Mouse (Mus musculus) liver (tissue): ENCODE measurements around the gene Olfr1392.
"Not testable (repeated sequence)": the region's sequence is repeated elsewhere in the genome, so short reads cannot be mapped to it uniquely, and the experiment has no call there.

Experiments used
- DNase-seq: peaks from one replicate; pipeline ENCODE4 v3.0.0-alpha.2; 2020; ENCODE audit warnings: mixed read lengths

The Olfr1392 gene

DNA sequence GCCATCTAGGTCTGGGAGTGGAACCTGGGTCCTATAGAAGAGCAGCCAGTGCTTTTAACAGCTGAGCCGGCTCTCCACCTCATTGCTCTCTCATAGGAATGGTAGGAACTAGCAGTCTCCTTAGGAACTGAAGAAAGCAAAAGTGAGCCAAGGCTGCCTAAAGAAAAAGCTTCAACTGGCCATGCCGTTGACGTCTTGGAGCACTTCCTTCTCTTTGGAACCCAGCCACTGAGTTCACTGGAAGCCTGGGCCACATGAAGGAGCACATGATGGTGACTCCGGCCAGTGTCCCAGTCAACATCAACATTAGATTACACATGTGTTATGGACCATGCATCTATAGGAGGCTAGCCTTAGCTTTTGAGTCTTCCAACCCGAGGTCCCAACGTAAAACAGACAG lies 32.0 kb upstream of the Olfr1392 start:
- no peak for DNase-seq

GRCm38 (mm10) chr11:49259296-49259695 lies 25.8 kb upstream of the Olfr1392 start:
- no peak for DNase-seq

- no peak for DNase-seq
Observed at GRCm38 (mm10) chr11:49259829-49260228, 25.3 kb upstream of the Olfr1392 start.

DNA sequence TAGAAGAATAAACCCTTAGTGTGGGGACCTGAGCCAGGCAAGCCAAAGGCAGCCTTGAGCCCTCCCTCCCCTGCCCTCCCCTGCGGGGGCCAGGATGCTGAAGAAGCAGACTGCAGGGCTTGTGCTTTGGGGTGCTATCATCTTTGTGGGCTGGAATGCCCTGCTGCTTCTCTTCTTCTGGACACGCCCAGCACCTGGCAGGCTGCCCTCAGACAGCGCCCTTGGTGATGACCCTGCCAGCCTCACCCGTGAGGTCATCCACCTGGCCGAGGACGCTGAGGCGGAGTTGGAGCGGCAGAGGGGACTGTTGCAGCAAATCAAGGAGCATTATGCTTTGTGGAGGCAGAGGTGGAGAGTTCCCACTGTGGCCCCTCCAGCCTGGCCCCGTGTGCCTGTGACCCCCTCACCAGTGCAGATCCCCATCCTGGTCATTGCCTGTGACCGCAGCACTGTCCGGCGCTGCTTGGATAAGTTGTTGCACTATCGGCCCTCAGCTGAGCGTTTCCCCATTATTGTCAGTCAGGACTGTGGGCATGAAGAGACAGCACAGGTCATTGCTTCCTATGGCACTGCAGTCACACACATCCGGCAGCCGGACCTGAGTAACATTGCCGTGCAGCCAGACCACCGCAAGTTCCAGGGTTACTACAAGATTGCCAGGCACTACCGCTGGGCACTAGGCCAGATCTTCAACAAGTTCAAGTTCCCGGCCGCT lies 24.3 kb upstream of the Olfr1392 start:
- DNase-seq: no peak

GRCm38 (mm10) chr11:49261313-49261855 lies 23.7 kb upstream of the Olfr1392 start:
- no peak for DNase-seq

- DNase-seq: no peak
Observed at GRCm38 (mm10) chr11:49262286-49262685, 22.8 kb upstream of the Olfr1392 start.

GRCm38 (mm10) chr11:49263149-49263548 lies 21.9 kb upstream of the Olfr1392 start:
- no peak for DNase-seq

DNA sequence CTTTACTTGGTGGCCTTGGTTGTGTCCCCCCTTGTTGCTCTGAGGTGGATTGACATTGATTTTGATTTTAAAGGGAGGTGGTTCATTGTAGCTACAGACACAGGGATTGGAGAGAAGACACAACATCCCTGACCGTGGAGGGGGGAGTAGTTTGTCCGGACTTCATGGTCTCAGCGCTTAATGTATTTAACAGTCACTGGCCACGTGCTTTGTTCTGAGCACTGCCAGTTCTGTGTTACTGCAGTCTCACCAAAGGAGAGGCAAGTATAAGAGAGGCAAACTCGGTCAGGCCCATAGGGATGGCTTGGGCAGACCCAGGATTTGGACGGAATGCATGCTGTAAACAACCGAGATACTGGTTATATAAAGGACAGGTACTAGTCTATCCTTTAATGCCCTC lies 21.0 kb upstream of the Olfr1392 start:
- no peak for DNase-seq

DNA sequence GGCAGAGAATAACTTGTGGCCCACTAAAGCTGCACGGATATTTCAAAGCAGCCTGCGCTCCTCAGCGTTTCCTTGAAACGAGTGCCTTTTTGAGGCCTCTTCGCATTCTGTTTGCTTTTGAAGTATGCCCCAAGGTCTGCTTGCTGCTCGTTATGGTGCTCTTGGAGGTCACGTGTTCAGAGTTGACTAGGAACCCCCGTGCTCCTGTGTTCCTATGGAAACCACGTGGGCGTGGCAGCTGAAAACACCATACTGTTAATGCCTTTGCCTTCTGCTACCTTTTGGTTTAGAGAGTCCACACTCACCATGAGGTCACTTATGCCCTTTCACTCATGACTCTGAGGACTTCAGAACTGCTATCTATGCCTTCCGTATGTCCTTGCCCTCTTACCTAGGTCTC lies 20.5 kb upstream of the Olfr1392 start:
- no peak for DNase-seq

DNA sequence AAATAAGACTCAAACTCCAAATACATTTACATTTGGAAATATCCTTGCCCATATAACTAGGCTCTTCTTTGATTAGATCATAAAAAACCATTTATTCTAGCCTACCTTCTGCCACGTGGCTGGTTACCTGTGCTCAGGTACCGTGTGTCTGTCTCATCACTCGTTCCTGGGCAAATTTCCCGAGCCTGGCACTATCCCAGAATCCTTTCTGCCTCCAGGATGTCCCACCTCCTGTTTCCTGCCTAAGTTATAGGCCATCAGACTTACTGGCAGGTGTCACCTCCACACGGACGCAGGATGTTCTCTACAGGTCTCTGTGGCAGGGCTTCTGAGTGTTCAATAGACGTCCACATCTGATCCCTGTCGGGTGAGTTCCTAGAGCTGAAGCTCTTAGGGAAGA lies 20.0 kb upstream of the Olfr1392 start:
- no peak for DNase-seq

- no peak for DNase-seq
Observed at GRCm38 (mm10) chr11:49266671-49267070, 18.4 kb upstream of the Olfr1392 start.

DNA sequence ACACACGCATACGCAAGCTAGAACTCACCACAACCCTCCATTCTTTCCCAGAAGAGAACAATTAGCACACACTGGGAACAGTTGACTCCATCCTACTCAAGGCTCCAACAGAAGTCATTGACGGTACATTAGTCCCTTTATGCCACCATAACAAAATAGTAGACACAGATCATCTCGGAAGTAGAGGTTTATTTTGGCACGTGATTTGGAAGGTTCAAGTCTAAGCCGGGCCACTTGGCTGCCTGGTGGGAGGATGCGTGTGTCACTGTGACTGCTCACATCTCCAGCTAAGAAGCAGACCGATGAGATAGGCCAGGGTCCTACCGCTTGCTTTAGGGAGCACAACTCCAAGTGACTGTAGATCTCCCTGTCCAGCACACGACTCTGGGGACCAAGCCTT lies 17.8 kb upstream of the Olfr1392 start:
- DNase-seq: no peak

DNA sequence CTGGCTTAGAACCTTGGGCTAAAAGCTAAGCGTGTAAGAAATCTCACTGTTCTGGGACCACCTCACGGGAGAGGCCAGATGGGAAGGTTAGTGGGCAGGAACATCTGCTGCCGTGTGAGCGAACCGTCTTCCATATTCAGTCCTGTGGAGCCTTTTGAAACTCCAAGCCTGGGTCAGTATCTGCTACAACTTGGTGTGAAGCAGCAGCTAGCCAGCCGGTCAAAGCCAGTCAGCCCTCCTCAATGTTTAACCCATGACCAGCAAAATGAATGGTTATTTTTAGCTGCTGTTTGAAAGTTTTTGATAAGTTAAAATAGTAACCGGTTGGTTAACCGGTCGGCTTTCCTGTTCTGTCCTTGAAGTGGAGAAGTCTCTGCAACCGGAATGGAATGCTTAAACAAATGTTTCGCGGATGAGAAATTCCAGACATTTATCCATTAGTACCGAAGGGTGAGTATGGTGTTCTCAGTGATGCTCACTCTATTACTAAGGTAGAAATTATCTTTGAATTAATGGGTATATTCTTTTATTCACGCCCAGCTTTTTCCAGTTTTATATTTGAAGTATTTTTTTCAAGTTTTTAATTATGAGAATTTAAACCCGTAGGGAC lies 17.0 kb upstream of the Olfr1392 start:
- no peak for DNase-seq

GRCm38 (mm10) chr11:49269761-49270160 lies 15.3 kb upstream of the Olfr1392 start:
- DNase-seq: no peak

GRCm38 (mm10) chr11:49270368-49270767 lies 14.7 kb upstream of the Olfr1392 start:
- DNase-seq: no peak

- DNase-seq: no peak
Observed at GRCm38 (mm10) chr11:49271334-49271733, 13.7 kb upstream of the Olfr1392 start.

- DNase-seq: no peak
Observed at GRCm38 (mm10) chr11:49273834-49274519, 11.1 kb upstream of the Olfr1392 start.

GRCm38 (mm10) chr11:49278222-49278621 lies 6.9 kb upstream of the Olfr1392 start, which contains the start of gene Olfr1393:
TSS of gene Olfr1393 (plus strand) at chr11:49278304.
- no peak for DNase-seq

GRCm38 (mm10) chr11:49287251-49287650 lies 2.2 kb downstream of the Olfr1392 start:
- no peak for DNase-seq

- DNase-seq: no peak
Observed at GRCm38 (mm10) chr11:49292777-49293176, 7.7 kb downstream of the Olfr1392 start.

DNA sequence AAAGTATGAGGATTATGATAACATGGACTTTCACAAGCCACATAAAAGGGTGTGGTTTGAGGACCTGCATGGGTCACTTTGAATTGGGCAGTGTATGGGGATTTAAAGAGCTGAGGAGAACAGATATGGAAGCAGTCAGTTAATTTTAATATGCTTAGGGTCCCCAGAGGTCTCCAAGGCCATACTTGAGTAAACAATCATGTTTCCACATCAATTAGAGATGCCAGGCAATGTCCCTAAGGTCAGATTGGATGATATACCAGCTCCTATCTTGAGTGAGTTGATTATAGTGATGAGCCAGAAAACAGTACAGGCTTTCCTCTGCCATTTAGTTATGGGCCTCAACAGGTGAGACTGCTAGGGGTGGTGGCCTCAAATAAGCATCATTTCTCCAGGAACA lies 19.4 kb downstream of the Olfr1392 start, which contains the start of gene Olfr10:
Gene Olfr10 (plus strand): TSS at position 301 of the 400 bp plus-strand sequence.
- DNase-seq: no peak

DNA sequence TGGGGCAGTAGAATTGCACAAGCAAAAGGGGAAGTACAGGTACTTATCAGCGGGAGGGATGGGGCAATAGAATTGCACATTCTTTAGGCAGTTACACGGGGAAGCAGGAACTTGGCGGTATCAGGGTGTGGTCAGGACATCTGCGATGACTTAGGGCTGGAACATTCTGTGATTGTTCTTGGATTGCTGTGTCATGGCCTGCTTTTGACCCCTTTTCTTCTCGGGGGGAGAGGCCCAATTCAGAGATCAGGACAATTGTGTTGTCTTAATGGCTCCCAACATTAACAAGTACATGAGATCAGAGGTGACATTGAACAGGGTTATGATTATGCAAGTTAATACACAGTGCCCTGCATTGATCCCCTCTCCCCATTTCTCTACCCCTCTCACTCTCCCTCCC lies 23.5 kb downstream of the Olfr1392 start:
- DNase-seq: not testable (repeated sequence)

GRCm38 (mm10) chr11:49322442-49322841 lies 37.4 kb downstream of the Olfr1392 start, which contains the start of gene Olfr1391:
TSS of gene Olfr1391 (plus strand) at chr11:49322742.
- no peak for DNase-seq

DNA sequence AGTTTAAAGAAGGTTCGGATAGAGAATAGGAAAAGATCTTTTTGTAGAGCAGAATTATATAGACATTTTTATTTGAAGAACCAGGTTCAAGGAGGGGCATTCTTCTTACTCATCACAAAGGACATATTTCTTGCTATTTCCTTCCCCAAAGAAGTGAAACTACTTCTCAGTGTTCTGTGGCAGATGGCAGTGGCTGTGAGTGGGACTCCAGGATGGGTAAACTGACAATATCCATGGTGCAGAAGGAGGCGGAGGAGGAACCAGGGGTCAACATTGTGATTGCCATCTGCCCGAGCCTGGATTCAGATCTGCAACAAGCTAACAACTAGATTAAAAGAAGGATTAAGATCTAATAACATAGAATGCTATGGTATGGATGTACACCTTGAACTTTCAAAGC lies 41.6 kb downstream of the Olfr1392 start:
- DNase-seq: no peak
